Mouse (Mus musculus): Measurements from ENCODE around the gene Tomm40l.

DNA sequence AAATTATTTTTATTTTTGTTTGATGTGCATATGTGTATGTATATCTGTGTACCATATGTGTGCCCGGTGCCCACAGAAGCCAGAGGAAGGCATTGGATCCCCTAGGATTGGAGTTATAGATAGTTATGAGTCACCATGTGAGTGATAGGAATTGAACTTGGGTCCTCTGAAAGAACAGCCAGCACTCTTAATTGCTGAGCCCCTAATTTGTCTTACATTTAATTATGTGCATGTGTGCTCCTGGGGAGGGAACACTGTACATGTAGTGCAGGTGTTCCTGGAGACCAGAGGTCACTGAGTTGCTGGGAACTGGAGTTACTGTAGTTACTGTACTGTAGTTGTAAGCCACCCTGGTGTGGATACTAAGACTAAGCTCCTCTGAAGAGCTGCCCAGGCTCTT, 21.5 kb downstream of the Tomm40l start:
- TF ChIP-seq GATA1 (IDR thresholded peaks at IDR 0.05; ENCODE audit: low read length): no peak
- no peak for TF ChIP-seq TAL1 (IDR thresholded peaks at IDR 0.05; ENCODE audit: low read length)

Measured in erythroblast, embryonic 14.5 days (primary cell).